Mouse (Mus musculus) neural tube, embryonic 13.5 days (tissue): ENCODE data around the gene Slc12a3. TPM values are rescaled to one million over a fixed set of nuclear protein-coding genes. Genes with fewer than 3 reads are reported as not detected.

Experiments used
- microRNA counts: library from miRNA; unstranded; fragments of <30 nt; microRNA quantifications from one replicate; lab custom pipeline; 2016
- microRNA-seq: library from miRNA; unstranded; fragments of <30 nt; microRNA quantifications from one replicate; pipeline ENCODE4, GENCODE M21; 2016
- polyA plus RNA-seq: library from polyadenylated mRNA; unstranded; fragments of >200 nt; fragmentation: Nextera tagmentation; extraction: Ambion mirVana; gene quantifications from 2 replicates; pipeline ENCODE4 v1.2.1, GENCODE M21; 2015

The Slc12a3 gene
- polyA plus RNA-seq, 1 experiment from 2014 or later, result 0.06 TPM

MicroRNAs within 50 kb of the gene (microRNA counts, 519-probe panel; counts per million panel counts)
- 4,159 counts per million, percentile 70 among the panel's probes with 10 or more counts for microRNA mmu-miR-138 (lab: Ali Mortazavi, UCI)

Small RNAs within 50 kb of the gene (microRNA-seq; reads per million reads assigned to microRNA genes)
- gene Mir138-2, result 351 reads per million, percentile 71 among the genes with 10 or more reads in this experiment

Other genes with a start within 250 kb of the Slc12a3 start
- 20.4 and 24.3 TPM in 2 replicates for gene Bbs2, start 230.3 kb upstream of the Slc12a3 start, polyA plus RNA-seq
- gene Mt4, start 192.0 kb upstream of the Slc12a3 start, polyA plus RNA-seq, result not detected in 2 replicates
- 99.3 and 131 TPM in 2 replicates for gene Mt3, start 176.6 kb upstream of the Slc12a3 start, polyA plus RNA-seq
- gene Mt2, start 156.5 kb upstream of the Slc12a3 start, polyA plus RNA-seq, result 9.5 and 12.0 TPM in 2 replicates
- gene Mt1, start 150.1 kb upstream of the Slc12a3 start, polyA plus RNA-seq, result 53.8 and 55.6 TPM in 2 replicates
- 56.1 and 59.9 TPM in 2 replicates for gene Nup93, start 114.6 kb upstream of the Slc12a3 start, polyA plus RNA-seq
- 63.3 and 66.3 TPM in 2 replicates for gene Herpud1, start 57.2 kb downstream of the Slc12a3 start, polyA plus RNA-seq
- 0.18 and 0.32 TPM in 2 replicates for gene Nlrc5, start 105.2 kb downstream of the Slc12a3 start, polyA plus RNA-seq
- gene Cpne2, start 203.8 kb downstream of the Slc12a3 start, polyA plus RNA-seq, result 21.1 and 22.0 TPM in 2 replicates